Mouse (Mus musculus): Measurements from ENCODE around the gene Slc39a10.
A peak's percentile ranks its signal among the peaks of the same experiment; 100 is the strongest.
"Not testable (repeated sequence)": the region's sequence is repeated elsewhere in the genome, so short reads cannot be mapped to it uniquely, and the experiment has no call there.

Gene Slc39a10

GRCm38 (mm10) chr1:46863434-46863833 lies 29.2 kb downstream of the Slc39a10 start:
- no peak for DNase-seq

GRCm38 (mm10) chr1:46860082-46860481 lies 32.6 kb downstream of the Slc39a10 start:
- DNase-seq = no peak

GRCm38 (mm10) chr1:46858579-46858978 lies 34.1 kb downstream of the Slc39a10 start:
- DNase-seq = no peak

- DNase-seq = no peak
Observed at GRCm38 (mm10) chr1:46856498-46856897, 36.2 kb downstream of the Slc39a10 start.

GRCm38 (mm10) chr1:46854036-46854900 lies 38.4 kb downstream of the Slc39a10 start:
- no peak for DNase-seq

- peak; percentile 96 for DNase-seq
Observed at GRCm38 (mm10) chr1:46853317-46854035, 39.2 kb downstream of the Slc39a10 start.

GRCm38 (mm10) chr1:46852600-46853272 lies 39.9 kb downstream of the Slc39a10 start:
- DNase-seq = peak; percentile 52

- no peak for DNase-seq
Observed at GRCm38 (mm10) chr1:46852216-46852599, 40.4 kb downstream of the Slc39a10 start.

- DNase-seq = no peak
Observed at GRCm38 (mm10) chr1:46851586-46851985, 41.1 kb downstream of the Slc39a10 start.

GRCm38 (mm10) chr1:46849758-46850157 lies 42.9 kb downstream of the Slc39a10 start:
- peak; percentile 67 for DNase-seq

GRCm38 (mm10) chr1:46845221-46845620 lies 47.4 kb downstream of the Slc39a10 start:
- no peak for DNase-seq

GRCm38 (mm10) chr1:46844281-46844680 lies 48.4 kb downstream of the Slc39a10 start:
- DNase-seq = no peak

GRCm38 (mm10) chr1:46843406-46843805 lies 49.2 kb downstream of the Slc39a10 start:
- no peak for DNase-seq

GRCm38 (mm10) chr1:46831927-46832326 lies 60.7 kb downstream of the Slc39a10 start:
- no peak for DNase-seq

GRCm38 (mm10) chr1:46830066-46830843 lies 62.4 kb downstream of the Slc39a10 start:
- DNase-seq = no peak

GRCm38 (mm10) chr1:46822256-46822972 lies 70.2 kb downstream of the Slc39a10 start:
- DNase-seq = no peak

- DNase-seq = no peak
Observed at GRCm38 (mm10) chr1:46817934-46818333, 74.7 kb downstream of the Slc39a10 start.

GRCm38 (mm10) chr1:46808630-46809029 lies 84.0 kb downstream of the Slc39a10 start:
- not testable (repeated sequence) for DNase-seq

GRCm38 (mm10) chr1:46805074-46805473 lies 87.6 kb downstream of the Slc39a10 start:
- no peak for DNase-seq

GRCm38 (mm10) chr1:46782227-46782626 lies 110.4 kb downstream of the Slc39a10 start:
- DNase-seq = not testable (repeated sequence)

- not testable (repeated sequence) for DNase-seq
Observed at GRCm38 (mm10) chr1:46770077-46770695, 122.5 kb downstream of the Slc39a10 start.
